Mouse (Mus musculus) embryo, embryonic 10.5 days (tissue): Measurements from ENCODE around the gene Lgals3bp.
"Not testable (repeated sequence)": the region's sequence is repeated elsewhere in the genome, so short reads cannot be mapped to it uniquely, and the experiment has no call there.

Experiments used
- DNase-seq: peaks from one replicate; pipeline ENCODE4 v3.0.0-alpha.2; 2015; ENCODE audit warnings: low spot score

Lgals3bp gene

DNA sequence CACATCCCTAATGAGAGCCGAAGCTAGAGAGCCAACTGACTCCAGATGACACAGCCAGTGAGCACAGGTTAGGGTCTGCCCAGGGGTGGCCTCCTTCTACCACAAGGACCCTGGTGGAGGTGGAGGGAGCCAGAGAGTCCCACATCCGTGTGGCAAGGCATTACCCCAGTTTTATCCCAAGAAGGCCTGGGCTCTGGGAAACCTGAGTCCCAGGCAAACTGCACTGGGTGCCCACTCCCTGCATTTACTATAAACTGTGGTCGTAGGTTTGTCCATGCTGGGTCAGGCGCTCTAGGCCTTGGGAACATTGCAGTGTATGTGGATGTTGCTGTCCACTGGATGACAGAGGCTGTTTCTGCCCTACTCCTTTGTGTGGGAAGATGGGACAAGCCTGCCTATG, 697 bp downstream of the Lgals3bp start:
- DNase-seq: no peak

DNA sequence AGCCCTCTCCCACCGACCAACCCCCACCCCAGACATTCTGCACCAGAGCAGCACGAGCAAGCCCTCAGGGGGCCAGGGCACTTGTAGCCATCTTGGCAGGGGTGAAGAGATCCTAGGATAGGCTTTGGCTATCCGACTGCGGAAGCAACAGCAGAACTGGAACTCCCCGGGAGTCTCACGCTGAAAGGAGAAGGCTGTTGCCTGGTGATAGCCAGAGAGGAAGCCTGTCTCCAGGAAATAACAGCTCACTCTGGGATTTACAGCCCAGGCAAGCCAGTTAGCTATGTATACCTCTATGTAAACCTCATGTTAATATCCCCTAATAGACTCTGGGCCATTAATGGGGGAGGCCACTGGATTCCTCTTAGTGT, 1.3 kb downstream of the Lgals3bp start:
- DNase-seq: no peak

- DNase-seq: no peak
Observed at GRCm38 (mm10) chr11:118399891-118400565, 1.9 kb downstream of the Lgals3bp start.

- DNase-seq: no peak
Observed at GRCm38 (mm10) chr11:118397806-118398530, 3.9 kb downstream of the Lgals3bp start.

- no peak for DNase-seq
Observed at GRCm38 (mm10) chr11:118394538-118394937, 7.4 kb downstream of the Lgals3bp start.

DNA sequence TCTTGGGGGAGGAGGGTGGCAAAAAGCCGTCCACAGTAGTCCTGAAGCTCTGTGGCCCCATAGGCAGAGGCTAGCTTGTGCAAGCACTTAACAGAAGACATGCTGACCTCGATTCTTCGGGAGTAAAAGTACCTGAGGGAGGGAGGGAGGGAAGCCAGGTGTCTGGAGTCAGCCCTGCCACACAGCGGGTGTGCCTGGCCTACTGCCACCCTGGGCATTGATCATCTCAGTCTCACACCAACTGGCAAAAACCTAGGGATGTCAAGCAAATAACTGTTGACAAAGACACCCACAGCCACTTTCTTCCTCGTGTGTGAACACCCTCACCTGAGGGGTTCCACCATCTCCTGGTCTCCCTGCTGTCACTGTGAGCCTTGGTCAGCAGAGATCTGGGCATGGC, 7.9 kb downstream of the Lgals3bp start:
- no peak for DNase-seq

DNA sequence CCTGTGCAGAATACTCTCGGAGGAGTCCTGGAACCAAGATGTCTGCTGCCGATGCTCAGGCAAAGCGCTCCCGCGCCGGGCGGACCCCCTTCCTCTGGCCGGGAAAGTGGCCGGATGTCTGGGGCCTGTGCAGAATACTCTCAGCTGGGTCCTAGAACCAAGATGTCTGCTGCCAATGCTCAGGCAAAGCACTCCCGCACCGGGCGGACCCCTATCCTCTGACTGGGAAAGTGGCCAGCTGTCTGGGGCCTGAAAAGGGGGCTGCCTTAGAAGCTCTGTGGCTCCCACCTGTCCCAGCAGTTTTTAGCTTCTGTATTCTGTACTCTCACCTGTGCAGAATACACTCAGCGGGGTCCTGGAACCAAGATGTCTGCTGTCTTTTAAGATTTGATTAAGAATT, 14.1 kb downstream of the Lgals3bp start:
- not testable (repeated sequence) for DNase-seq

DNA sequence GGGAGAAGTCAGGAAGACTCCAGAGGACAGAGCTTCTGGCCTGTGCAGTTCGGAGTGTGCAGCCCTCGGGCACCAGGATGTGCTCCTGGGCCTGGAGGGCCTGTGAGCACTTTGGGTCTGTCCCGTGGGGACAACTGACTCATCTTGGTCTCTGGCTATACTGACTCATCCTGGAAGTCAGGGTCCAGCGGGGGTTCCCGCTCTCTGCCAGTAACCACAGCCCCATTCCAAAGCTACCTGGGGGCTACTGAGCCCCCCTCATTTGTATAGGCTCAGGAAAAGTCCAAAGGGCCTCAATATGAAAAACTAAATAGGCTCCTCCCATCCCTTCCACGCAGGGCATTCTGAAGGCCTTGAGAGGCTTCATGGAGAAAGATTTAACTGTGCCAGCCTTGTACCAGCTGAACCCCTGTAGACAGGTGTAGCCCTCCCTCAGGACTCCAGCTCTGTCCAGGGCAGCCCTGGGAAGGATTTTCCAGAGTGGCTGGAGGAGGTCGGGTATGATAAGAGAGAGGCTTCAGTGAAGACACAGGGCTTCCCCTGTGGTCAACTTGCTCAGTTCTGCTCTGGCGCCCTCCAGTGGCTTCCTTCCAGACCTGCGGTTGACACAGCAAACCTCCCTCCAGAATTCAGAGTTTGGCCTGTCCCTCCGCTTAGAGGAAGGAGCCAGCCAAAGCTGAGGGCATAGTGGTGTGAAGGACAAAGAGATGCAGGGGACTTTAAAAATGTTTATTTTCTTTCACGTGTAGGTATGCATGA, 22.5 kb downstream of the Lgals3bp start:
- DNase-seq: peak; percentile 89

GRCm38 (mm10) chr11:118378656-118379055, 23.2 kb downstream of the Lgals3bp start:
- no peak for DNase-seq

DNA sequence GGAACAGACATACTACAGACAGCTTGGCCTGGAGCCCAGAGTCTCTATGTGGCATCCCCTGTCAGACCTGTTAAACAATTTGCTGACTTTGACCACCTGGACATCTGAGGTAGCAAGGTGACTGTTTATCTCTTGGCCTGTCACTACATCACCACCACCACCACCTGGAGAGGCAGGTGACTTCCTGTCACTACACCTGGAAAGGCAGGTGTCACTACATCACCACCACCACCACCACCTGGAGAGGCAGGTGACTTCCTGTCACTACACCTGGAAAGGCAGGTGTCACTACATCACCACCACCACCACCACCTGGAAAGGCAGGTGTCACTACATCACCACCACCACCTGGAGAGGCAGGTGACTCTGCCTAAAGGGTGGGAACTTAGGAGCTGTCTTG, 25.6 kb downstream of the Lgals3bp start:
- not testable (repeated sequence) for DNase-seq

GRCm38 (mm10) chr11:118375881-118376280, 26.0 kb downstream of the Lgals3bp start:
- no peak for DNase-seq

- DNase-seq: no peak
Observed at GRCm38 (mm10) chr11:118375461-118375860, 26.4 kb downstream of the Lgals3bp start.

DNA sequence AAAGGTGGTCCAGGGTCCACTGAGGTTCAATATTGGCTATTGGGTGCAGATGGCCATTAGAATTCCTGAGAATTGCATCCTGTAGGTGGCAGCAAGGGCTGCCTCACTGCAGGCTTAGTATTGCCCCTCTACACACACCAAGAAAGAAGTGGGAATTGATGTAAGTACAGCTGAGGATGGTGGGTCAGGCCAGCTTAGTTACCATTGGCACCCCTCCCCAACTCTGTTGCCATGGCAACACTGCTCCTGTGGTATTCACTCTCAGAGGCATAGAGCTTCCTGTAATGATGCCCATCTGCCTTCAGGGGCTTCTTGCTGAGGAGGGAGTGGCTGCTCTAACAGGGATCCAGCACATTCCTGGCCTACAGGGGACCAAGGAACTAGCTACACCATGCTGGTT, 26.9 kb downstream of the Lgals3bp start:
- DNase-seq: no peak

DNA sequence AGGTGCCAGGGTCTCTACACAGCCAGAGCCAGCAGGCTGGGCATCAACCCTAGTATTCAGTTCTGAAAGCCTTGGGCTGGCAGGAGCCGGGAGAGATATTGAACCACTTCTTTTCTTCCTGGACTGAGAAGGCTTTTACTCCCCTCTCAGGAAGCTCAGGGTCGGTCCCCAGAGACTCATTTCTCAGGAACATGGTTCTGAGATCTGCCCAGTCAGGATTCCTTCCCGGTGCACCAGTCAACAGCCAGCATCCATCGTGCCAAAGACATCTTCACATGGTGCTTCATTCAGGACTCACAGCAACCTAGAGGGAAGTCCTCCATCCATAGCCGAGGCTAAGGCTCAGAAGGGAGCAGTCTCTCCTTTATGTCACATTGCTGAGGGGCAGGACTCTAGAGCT, 27.4 kb downstream of the Lgals3bp start:
- DNase-seq: no peak

- no peak for DNase-seq
Observed at GRCm38 (mm10) chr11:118372641-118373040, 29.3 kb downstream of the Lgals3bp start.

GRCm38 (mm10) chr11:118371876-118372275, 30.0 kb downstream of the Lgals3bp start:
- DNase-seq: no peak

- no peak for DNase-seq
Observed at GRCm38 (mm10) chr11:118369657-118370056, 32.2 kb downstream of the Lgals3bp start.

- DNase-seq: no peak
Observed at GRCm38 (mm10) chr11:118369251-118369650, 32.6 kb downstream of the Lgals3bp start.

DNA sequence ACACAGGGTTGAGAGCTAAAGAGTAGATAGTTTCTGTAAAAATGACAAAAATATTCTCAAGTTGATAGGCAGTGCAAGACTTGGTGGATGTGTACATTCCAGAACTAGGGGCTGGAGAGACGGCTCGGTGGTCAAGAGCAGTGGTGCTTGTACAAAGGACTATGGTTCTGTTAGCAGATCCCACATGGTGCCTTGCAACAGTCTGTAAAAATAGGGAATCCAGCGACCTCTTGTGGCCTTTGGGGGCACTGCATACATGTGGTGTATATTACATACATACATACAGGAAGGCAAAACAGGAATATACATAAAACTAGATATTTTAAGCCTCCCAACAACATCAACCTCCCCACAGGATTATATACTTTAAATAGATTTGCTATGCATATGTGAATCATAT, 33.6 kb downstream of the Lgals3bp start:
- DNase-seq: peak; percentile 45

GRCm38 (mm10) chr11:118366559-118366958, 35.3 kb downstream of the Lgals3bp start:
- DNase-seq: no peak

DNA sequence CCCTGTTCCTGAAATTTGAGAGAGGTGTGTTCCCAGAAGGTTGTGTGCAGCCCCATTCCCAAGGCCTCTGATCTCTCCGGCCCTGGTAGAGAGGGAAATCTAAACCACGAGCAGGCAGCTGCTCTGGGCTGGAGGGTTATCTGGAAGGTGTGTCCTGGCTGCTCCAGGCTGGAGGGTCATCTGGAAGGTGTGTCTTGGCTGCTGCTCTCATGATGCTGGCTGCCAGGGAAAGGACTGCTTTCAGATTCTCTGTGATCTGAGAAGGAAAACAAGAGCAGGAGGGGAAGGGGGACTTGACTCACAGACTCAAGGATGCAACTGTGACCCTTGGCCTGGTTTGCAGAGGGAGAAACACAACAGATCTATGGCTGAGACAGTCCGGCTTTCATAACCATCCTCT, 35.8 kb downstream of the Lgals3bp start:
- DNase-seq: no peak

GRCm38 (mm10) chr11:118365171-118365570, 36.7 kb downstream of the Lgals3bp start:
- DNase-seq: peak; percentile 70

DNA sequence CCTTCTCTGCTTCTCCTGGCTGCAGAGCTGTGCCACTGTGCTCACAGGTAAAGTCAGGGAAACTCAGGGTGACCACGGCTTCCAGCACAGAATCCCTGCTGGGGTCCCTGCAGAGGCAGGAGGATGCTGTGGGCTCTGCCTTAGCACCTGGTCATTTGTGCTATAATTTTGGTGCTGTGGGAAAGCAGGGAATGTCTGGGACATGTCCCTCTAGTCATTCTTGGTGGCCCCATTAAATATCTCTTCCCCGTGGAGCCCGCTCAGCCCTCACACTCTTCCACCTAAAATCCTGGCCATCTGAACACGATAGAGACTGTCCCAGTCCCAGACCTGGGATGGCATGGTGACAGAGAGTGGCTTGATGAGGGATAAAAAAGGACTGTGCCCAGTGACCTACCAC, 37.9 kb downstream of the Lgals3bp start:
- DNase-seq: no peak
